ENCODE assay signal across 17 mouse cellular contexts in the genomic region with DNA sequence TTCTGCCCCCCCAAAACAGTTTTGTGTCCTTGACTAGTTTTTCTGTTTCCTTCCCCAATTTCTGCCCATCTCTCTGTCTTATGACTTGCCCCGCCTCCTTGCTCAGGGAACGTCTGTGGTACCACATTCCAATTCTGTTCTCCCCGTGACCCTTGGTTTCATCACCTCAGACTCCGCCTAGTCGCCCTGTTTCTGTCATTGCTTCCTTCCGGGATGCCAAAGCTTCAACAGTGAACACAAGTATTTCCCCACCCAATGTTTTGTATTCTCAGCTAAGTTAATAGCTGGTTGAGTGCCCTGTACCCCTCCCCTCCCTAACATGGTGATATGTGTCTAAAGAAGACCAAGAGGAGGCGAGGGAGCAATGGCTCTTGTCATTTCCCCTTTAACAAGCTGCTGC.
DNase-seq lines count a peak whose midpoint lies in the region; ATAC-seq and TF ChIP-seq lines count a peak whose summit lies in the region.
"Had no signal": no experiment of that assay in that cellular context is flagged by ENCODE, and none has a peak within 500 bp of the region (broad histone marks: within the 10 kb centered on the region; RNA-seq: fewer than 3 reads in every experiment).

No protein-coding gene starts in this region.

- H3K4me3 ChIP-seq in gastrocnemius, adult 2 months = no peak overlapping the region
- no peak overlapping the region for H3K4me3 ChIP-seq in midbrain, embryonic 10.5 days
- H3K4me3 ChIP-seq: forebrain, embryonic 12.5 days; heart, embryonic 13.5 days; hindbrain, embryonic 13.5 days; midbrain, embryonic 12.5 days had no signal

- intact Hi-C loops in gastrocnemius, adult 2 months (cut with DNase I) = no loop called here

- WGBS in midbrain, embryonic 10.5 days = 81% methylated on average over 7 of the region's 7 CpGs

- peak; percentile 91 for ATAC-seq in granulocyte monocyte progenitor cell, adult 5-6 weeks (replicated peaks; ENCODE audit: poor library complexity, severe bottlenecking)
- ATAC-seq: activated CD4-positive, CD25-positive, alpha-beta regulatory T cell, adult 4 months had no signal

- peak overlapping the region; percentile 49; the same call in 1 of the 2 replicates for H3K27ac ChIP-seq in gastrocnemius, adult 2 months
- H3K27ac ChIP-seq in midbrain, embryonic 10.5 days (replicated peaks) = no peak overlapping the region
- H3K27ac ChIP-seq: forebrain, embryonic 12.5 days; heart, embryonic 13.5 days; hindbrain, embryonic 13.5 days; kidney, postnatal 0 days; liver, embryonic 14.5 days; midbrain, embryonic 12.5 days had no signal

- no peaks in the 10 kb centered on the region for H3K9me3 ChIP-seq in midbrain, embryonic 10.5 days (replicated peaks)
- H3K9me3 ChIP-seq: forebrain, embryonic 12.5 days; G1E; heart, embryonic 13.5 days; hindbrain, embryonic 13.5 days; midbrain, embryonic 12.5 days had no signal

- DNase-seq in gastrocnemius, adult 2 months = no peak
- DNase-seq in gastrocnemius, adult 8-10 months (ENCODE audit: low spot score in 2 of 2) = no peak
- peak; percentile 65 for DNase-seq in 416B (ENCODE audit: low read depth)
- peak; percentile 38 to 58 for DNase-seq in lung, postnatal 4 days
- DNase-seq in cerebellum, adult 9-10 months = no peak
- no peak for DNase-seq in cerebellum, adult 11 months
- DNase-seq in midbrain, embryonic 10.5 days (ENCODE audit: low spot score) = no peak
- DNase-seq: cerebellum, postnatal 25 days had no signal

- no peak for TF ChIP-seq CTCF in gastrocnemius, adult 2 months (IDR thresholded peaks at IDR 0.05)

- no peaks in the 10 kb centered on the region for H3K27me3 ChIP-seq in midbrain, embryonic 10.5 days (ENCODE audit: low read depth, poor library complexity, severe bottlenecking)
- H3K27me3 ChIP-seq: heart, embryonic 13.5 days; hindbrain, embryonic 13.5 days; midbrain, embryonic 12.5 days had no signal

- peaks cover 15% of the 10 kb centered on the region for H3K4me1 ChIP-seq in midbrain, embryonic 10.5 days

- H3K36me3 ChIP-seq in midbrain, embryonic 10.5 days = no peaks in the 10 kb centered on the region
- H3K36me3 ChIP-seq: forebrain, embryonic 12.5 days; G1E; heart, embryonic 13.5 days; hindbrain, embryonic 13.5 days; midbrain, embryonic 12.5 days had no signal

Comparison
In these comparisons a context has a peak if more than half of its experiments do, and no peak if none do; other contexts are left out.
1. DNase-seq: peak in 416B (single experiment) and lung, postnatal 4 days (2 of 2); none in gastrocnemius, adult 2 months (single experiment), gastrocnemius, adult 8-10 months (0 of 2), cerebellum, adult 9-10 months (single experiment), cerebellum, adult 11 months (single experiment) and midbrain, embryonic 10.5 days (single experiment).